Mouse (Mus musculus) forebrain, embryonic 13.5 days (tissue): ENCODE data around the gene Slc17a1. TPM values are rescaled to one million over a fixed set of nuclear protein-coding genes. Genes with fewer than 3 reads are reported as not detected.
A peak's percentile ranks its signal among the peaks of the same experiment; 100 is the strongest.

Experiments
- ATAC-seq: fragments of 200-750 bp; cut with Nextera tagmentation; 2 replicates; pipeline ENCODE4 v1.8.0; 2017
- H3K27ac ChIP-seq: fragments of 300-500 bp; sonication (generic); 2 replicates; pipeline ENCODE4 v1.5.1; 2015; ENCODE audit warnings: inconsistent platforms, mild to moderate bottlenecking, moderate library complexity
- H3K27me3 ChIP-seq: fragments of 300-500 bp; sonication (generic); 2 replicates; pipeline ENCODE4 v1.6.1; 2015; ENCODE audit warnings: mild to moderate bottlenecking, inconsistent platforms
- H3K36me3 ChIP-seq: fragments of 300-500 bp; sonication (generic); 2 replicates; pipeline ENCODE4 v1.6.1; 2015; ENCODE audit warnings: mild to moderate bottlenecking, inconsistent platforms; ENCODE audit not compliant: poor library complexity, severe bottlenecking
- H3K4me1 ChIP-seq: fragments of 300-500 bp; sonication (generic); 2 replicates; pipeline ENCODE4 v1.6.1; 2015; ENCODE audit warnings: inconsistent platforms
- H3K4me2 ChIP-seq: fragments of 300-500 bp; sonication (generic); 2 replicates; pipeline ENCODE4 v1.6.1; 2015; ENCODE audit warnings: inconsistent platforms, mild to moderate bottlenecking, moderate library complexity
- H3K4me3 ChIP-seq: fragments of 300-500 bp; sonication (generic); 2 replicates; pipeline ENCODE4 v1.5.1; 2015; ENCODE audit warnings: mild to moderate bottlenecking, inconsistent platforms
- H3K9ac ChIP-seq: fragments of 300-500 bp; sonication (generic); 2 replicates; pipeline ENCODE4 v1.6.1; 2015; ENCODE audit warnings: mild to moderate bottlenecking, inconsistent platforms
- H3K9me3 ChIP-seq: fragments of 300-500 bp; sonication (generic); replicated peaks from 2 replicates; pipeline ENCODE4 v1.6.1; 2016; ENCODE audit warnings: inconsistent platforms
- WGBS: fragments of 180-500 bp; shearing (Covaris S2); methylation state at CpG from one replicate; pipeline ENCODE4 v1.1.7; 2015; 5-methylcytosine and 5-hydroxymethylcytosine counted together
- microRNA-seq: library from miRNA; unstranded; fragments of <30 nt; microRNA quantifications from one replicate; pipeline ENCODE4, GENCODE M21; 2016
- polyA plus RNA-seq: library from polyadenylated mRNA; unstranded; fragments of >200 nt; fragmentation: Nextera tagmentation; extraction: Ambion mirVana; gene quantifications from 2 replicates; pipeline ENCODE4 v1.2.1, GENCODE M21; 2015

Slc17a1 gene
- polyA plus RNA-seq, 1 experiment from 2014 or later, result not detected

GRCm38 (mm10) chr13:23933421-23934210, 66.1 kb downstream of the Slc17a1 start, which contains the start of gene Hist1h2ba:
Gene Hist1h2ba (minus strand): TSS chr13:23934156.
- no peaks in the 10 kb centered on the region for H3K4me1 ChIP-seq
- no peaks in the 10 kb centered on the region for H3K9me3 ChIP-seq
- no peak within 1 kb of the TSS for H3K4me3 ChIP-seq
- H3K9ac ChIP-seq, result no peak within 1 kb of the TSS
- no peaks in the 10 kb centered on the region for H3K27me3 ChIP-seq
- WGBS, result 94% methylated on average over 39 of the region's 39 CpGs
- H3K4me2 ChIP-seq, result no peak within 1 kb of the TSS
- H3K27ac ChIP-seq, result no peak within 1 kb of the TSS
- H3K36me3 ChIP-seq, result no peaks in the 10 kb centered on the region
- ATAC-seq, result no peak

DNA sequence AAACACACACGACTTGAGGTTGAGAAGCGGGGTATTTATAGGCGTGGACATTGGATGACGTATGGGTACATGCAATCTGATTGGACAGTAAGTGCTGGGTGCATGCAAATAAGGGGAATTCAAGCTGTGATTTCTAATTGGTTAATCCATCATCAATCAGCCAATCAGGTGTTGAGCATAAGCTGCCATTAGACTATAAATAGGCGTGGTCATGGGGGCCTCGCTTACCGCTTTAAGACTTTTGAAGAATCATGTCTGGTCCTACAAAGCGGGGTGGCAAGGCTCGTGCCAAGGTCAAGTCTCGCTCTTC, 66.6 kb downstream of the Slc17a1 start, which contains the start of gene Hist1h2aa:
Hist1h2aa (plus strand) TSS at position 252 of the 310 bp plus-strand sequence.
- Histone ChIP-seq H3K9ac (no peak within 1 kb of the TSS), H3K27ac (no peak within 1 kb of the TSS), H3K27me3 (no peaks in the 10 kb centered on the region), H3K4me3 (no peak within 1 kb of the TSS), H3K4me2 (no peak within 1 kb of the TSS), H3K36me3 (no peaks in the 10 kb centered on the region), H3K9me3 (no peaks in the 10 kb centered on the region), H3K4me1 (no peaks in the 10 kb centered on the region)
- ATAC-seq, result no peak
- 94% methylated on average over 10 of the region's 10 CpGs for WGBS

GRCm38 (mm10) chr13:23938699-23939098, 71.1 kb downstream of the Slc17a1 start:
- Histone ChIP-seq H3K9me3 (no peaks in the 10 kb centered on the region), H3K4me2 (no peak overlapping the region), H3K27ac (no peak overlapping the region), H3K27me3 (no peaks in the 10 kb centered on the region), H3K4me3 (no peak overlapping the region), H3K9ac (no peak overlapping the region), H3K4me1 (no peaks in the 10 kb centered on the region), H3K36me3 (no peaks in the 10 kb centered on the region)
- 0 out of 2 replicates have a peak, but pooled peaks have one; percentile 24 for ATAC-seq
- WGBS, result 81% methylated on average over 1 of the region's 1 CpGs

DNA sequence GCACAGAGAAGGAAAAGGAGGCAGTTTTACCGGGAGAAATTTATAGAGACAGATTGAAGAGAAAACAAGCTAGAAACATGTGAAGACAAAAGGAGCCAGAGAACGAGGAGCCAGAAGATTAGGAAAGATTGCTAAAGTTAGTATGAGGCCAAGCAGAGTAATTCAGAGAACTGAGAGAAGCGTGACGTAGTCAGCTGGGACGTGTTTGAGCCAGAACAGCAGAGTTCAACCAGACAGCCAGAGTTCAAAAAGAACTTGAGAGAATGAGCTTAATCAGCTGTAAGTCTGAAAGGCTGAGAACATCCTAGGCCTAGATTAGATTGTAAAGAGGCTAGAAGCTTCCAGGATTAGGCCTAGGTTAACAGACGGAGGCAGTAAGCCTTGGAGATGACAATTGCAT, 72.7 kb downstream of the Slc17a1 start:
- H3K4me3 ChIP-seq, result no peak overlapping the region
- H3K4me1 ChIP-seq, result no peaks in the 10 kb centered on the region
- no peaks in the 10 kb centered on the region for H3K9me3 ChIP-seq
- 47% methylated on average over 6 of the region's 6 CpGs for WGBS
- H3K27ac ChIP-seq, result no peak overlapping the region
- H3K36me3 ChIP-seq, result no peaks in the 10 kb centered on the region
- H3K4me2 ChIP-seq, result no peak overlapping the region
- no peaks in the 10 kb centered on the region for H3K27me3 ChIP-seq
- no peak for ATAC-seq
- H3K9ac ChIP-seq, result no peak overlapping the region

DNA sequence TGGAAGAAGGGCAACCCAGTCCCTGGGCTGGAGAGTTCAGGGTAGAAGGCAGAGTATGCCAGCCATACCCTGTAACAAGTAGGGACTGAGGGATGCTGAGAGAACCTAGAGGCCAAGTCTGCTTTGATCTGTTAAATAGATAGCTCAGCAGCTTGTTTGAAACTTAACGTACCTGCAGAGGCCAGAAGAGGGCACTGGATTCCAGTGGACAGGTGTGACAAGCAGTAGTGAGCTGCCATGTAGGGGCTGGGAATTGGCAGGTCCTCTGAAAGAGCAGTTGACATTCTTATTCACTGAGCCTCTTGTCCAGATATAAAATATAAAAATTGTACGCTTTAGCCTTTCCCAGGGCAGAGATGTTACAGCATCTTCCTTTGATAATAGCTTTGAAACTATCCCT, 75.3 kb downstream of the Slc17a1 start:
- H3K27me3 ChIP-seq, result no peaks in the 10 kb centered on the region
- no peak for ATAC-seq
- WGBS, result 60% methylated on average over 2 of the region's 2 CpGs

More for the DNA sequence above, 75.3 kb downstream of the Slc17a1 start:
- Histone ChIP-seq H3K27ac (no peak overlapping the region), H3K4me2 (no peak overlapping the region), H3K9me3 (no peaks in the 10 kb centered on the region), H3K4me3 (no peak overlapping the region), H3K4me1 (peaks cover 7% of the 10 kb centered on the region; the same call in 1 of the 2 replicates), H3K9ac (no peak overlapping the region), H3K36me3 (no peaks in the 10 kb centered on the region)

Small RNA genes within 50 kb of the gene (microRNA-seq; reads per million reads assigned to microRNA genes)
- not detected for gene Gm44344

Other genes starting within 250 kb of the Slc17a1 start
- gene Hist1h2be, start 246.6 kb upstream of the Slc17a1 start, polyA plus RNA-seq, result 2.6 and 2.9 TPM in 2 replicates
- gene Hist1h1e, start 245.2 kb upstream of the Slc17a1 start, polyA plus RNA-seq, result 25.7 and 29.7 TPM in 2 replicates
- gene Hist1h2ac, start 183.8 kb upstream of the Slc17a1 start, polyA plus RNA-seq, result 1.0 and 1.3 TPM in 2 replicates
- 34.1 and 41.4 TPM in 2 replicates for gene Hist1h2bc, start 183.6 kb upstream of the Slc17a1 start, polyA plus RNA-seq
- not detected in 2 replicates for gene Hist1h1t, start 171.9 kb upstream of the Slc17a1 start, polyA plus RNA-seq
- 6.5 and 7.9 TPM in 2 replicates for gene Hist1h4c, start 169.3 kb upstream of the Slc17a1 start, polyA plus RNA-seq
- gene Hfe, start 156.9 kb upstream of the Slc17a1 start, polyA plus RNA-seq, result 2.2 and 2.8 TPM in 2 replicates
- 17.8 and 20.5 TPM in 2 replicates for gene Hist1h1c, start 128.9 kb upstream of the Slc17a1 start, polyA plus RNA-seq
- 8.8 and 10.8 TPM in 2 replicates for gene Hist1h3c, start 122.1 kb upstream of the Slc17a1 start, polyA plus RNA-seq
- gene Hist1h2bb, start 121.0 kb upstream of the Slc17a1 start, polyA plus RNA-seq, result 3.0 and 5.5 TPM in 2 replicates
- 58.6 and 70.5 TPM in 2 replicates for gene Hist1h2ab, start 116.6 kb upstream of the Slc17a1 start, polyA plus RNA-seq
- 17.0 and 19.6 TPM in 2 replicates for gene Hist1h3b, start 115.5 kb upstream of the Slc17a1 start, polyA plus RNA-seq
- 5.7 and 6.1 TPM in 2 replicates for gene Hist1h4b, start 110.7 kb upstream of the Slc17a1 start, polyA plus RNA-seq
- 0.64 and 1.1 TPM in 2 replicates for gene Hist1h4a, start 106.5 kb upstream of the Slc17a1 start, polyA plus RNA-seq
- gene Hist1h3a, start 105.4 kb upstream of the Slc17a1 start, polyA plus RNA-seq, result 6.3 and 7.2 TPM in 2 replicates
- gene Hist1h1a, start 104.1 kb upstream of the Slc17a1 start, polyA plus RNA-seq, result 4.6 and 6.0 TPM in 2 replicates
- 0.08 TPM in 1 of 2 replicates, not detected in the other for gene Trim38, start 97.8 kb upstream of the Slc17a1 start, polyA plus RNA-seq
- gene Slc17a2, start 60.8 kb upstream of the Slc17a1 start, polyA plus RNA-seq, result not detected in 2 replicates
- gene Slc17a3, start 28.3 kb upstream of the Slc17a1 start, polyA plus RNA-seq, result not detected in 2 replicates
- not detected in 2 replicates for gene Slc17a4, start 47.3 kb downstream of the Slc17a1 start, polyA plus RNA-seq
- gene Hist1h2ba, start 66.4 kb downstream of the Slc17a1 start, polyA plus RNA-seq, result not detected in 2 replicates
- gene Hist1h2aa, start 66.7 kb downstream of the Slc17a1 start, polyA plus RNA-seq, result not detected in 2 replicates
- gene Scgn, start 123.5 kb downstream of the Slc17a1 start, polyA plus RNA-seq, result 2.1 and 2.6 TPM in 2 replicates